Mouse (Mus musculus): Measurements from ENCODE around the gene Retsat.

The Retsat gene

GRCm38 (mm10) chr6:72623661-72624402 is 25.6 kb downstream of the Retsat start:
- DNase-seq (ENCODE audit: low spot score in 2 of 2): no peak

- no peak for DNase-seq (ENCODE audit: low spot score in 2 of 2)
These were observed 28.1 kb downstream of the Retsat start for GRCm38 (mm10) chr6:72626391-72626790.

GRCm38 (mm10) chr6:72627276-72627675 is 29.0 kb downstream of the Retsat start:
- no peak for DNase-seq (ENCODE audit: low spot score in 2 of 2)

GRCm38 (mm10) chr6:72630370-72630769 is 32.1 kb downstream of the Retsat start:
- DNase-seq (ENCODE audit: low spot score in 2 of 2): no peak

GRCm38 (mm10) chr6:72630961-72631360 is 32.7 kb downstream of the Retsat start:
- no peak for DNase-seq (ENCODE audit: low spot score in 2 of 2)

GRCm38 (mm10) chr6:72631700-72632099 is 33.4 kb downstream of the Retsat start:
- no peak for DNase-seq (ENCODE audit: low spot score in 2 of 2)

- DNase-seq (ENCODE audit: low spot score in 2 of 2): no peak
These were observed 36.0 kb downstream of the Retsat start for GRCm38 (mm10) chr6:72634311-72634710.

- DNase-seq (ENCODE audit: low spot score in 2 of 2): peak; percentile 20 to 32
These were observed 37.6 kb downstream of the Retsat start for GRCm38 (mm10) chr6:72635760-72636431.

GRCm38 (mm10) chr6:72636940-72637339 is 38.7 kb downstream of the Retsat start:
- no peak for DNase-seq (ENCODE audit: low spot score in 2 of 2)

- no peak for DNase-seq (ENCODE audit: low spot score in 2 of 2)
These were observed 43.1 kb downstream of the Retsat start for GRCm38 (mm10) chr6:72641218-72641954.

- no peak for DNase-seq (ENCODE audit: low spot score in 2 of 2)
These were observed 46.3 kb downstream of the Retsat start for GRCm38 (mm10) chr6:72644576-72644975.

GRCm38 (mm10) chr6:72645364-72645763 is 47.1 kb downstream of the Retsat start:
- no peak for DNase-seq (ENCODE audit: low spot score in 2 of 2)

- peak; percentile 31 to 72 for DNase-seq (ENCODE audit: low spot score in 2 of 2)
These were observed 49.1 kb downstream of the Retsat start for GRCm38 (mm10) chr6:72647383-72647820.

GRCm38 (mm10) chr6:72648002-72648595 is 49.8 kb downstream of the Retsat start:
- no peak for DNase-seq (ENCODE audit: low spot score in 2 of 2)

GRCm38 (mm10) chr6:72650338-72650851 is 52.1 kb downstream of the Retsat start:
- no peak for DNase-seq (ENCODE audit: low spot score in 2 of 2)

- DNase-seq (ENCODE audit: low spot score in 2 of 2): no peak
These were observed 55.1 kb downstream of the Retsat start for GRCm38 (mm10) chr6:72653419-72653818.

GRCm38 (mm10) chr6:72654355-72654754 is 56.1 kb downstream of the Retsat start:
- no peak for DNase-seq (ENCODE audit: low spot score in 2 of 2)

- DNase-seq (ENCODE audit: low spot score in 2 of 2): no peak
These were observed 57.2 kb downstream of the Retsat start for GRCm38 (mm10) chr6:72655309-72656052.

- no peak for DNase-seq (ENCODE audit: low spot score in 2 of 2)
These were observed 57.8 kb downstream of the Retsat start for GRCm38 (mm10) chr6:72656053-72656442.

GRCm38 (mm10) chr6:72658006-72658405 is 59.7 kb downstream of the Retsat start:
- DNase-seq (ENCODE audit: low spot score in 2 of 2): peak in 1 of 2 experiments; percentile 49

Measured in spleen, postnatal 10 days (tissue).